Mouse (Mus musculus) adrenal gland, postnatal 4 days (tissue): ENCODE results near the gene Gapdhs. TPM values are rescaled to one million over a fixed set of nuclear protein-coding genes. Genes with fewer than 3 reads are reported as not detected.
"Not testable (repeated sequence)": the region's sequence is repeated elsewhere in the genome, so short reads cannot be mapped to it uniquely, and the experiment has no call there.

Experiments
- DNase-seq, 2 experiments: peaks; one replicate each; pipeline ENCODE4 v3.0.0; 2021 to 2022; ENCODE audit warnings: low spot score in 2 of 2, mixed read lengths in 2 of 2
- total RNA-seq, 2 experiments: library from RNA; stranded (reverse); gene quantifications; 2 replicates each; pipeline ENCODE4 v1.2.3; 2021

The Gapdhs gene
- total RNA-seq, 2 experiments from 2014 or later: not detected

GRCm38 (mm10) chr7:30747525-30748204 lies 4.2 kb upstream of the Gapdhs start:
- DNase-seq: no peak

GRCm38 (mm10) chr7:30744022-30744598 lies 629 bp upstream of the Gapdhs start:
- DNase-seq: no peak

DNA sequence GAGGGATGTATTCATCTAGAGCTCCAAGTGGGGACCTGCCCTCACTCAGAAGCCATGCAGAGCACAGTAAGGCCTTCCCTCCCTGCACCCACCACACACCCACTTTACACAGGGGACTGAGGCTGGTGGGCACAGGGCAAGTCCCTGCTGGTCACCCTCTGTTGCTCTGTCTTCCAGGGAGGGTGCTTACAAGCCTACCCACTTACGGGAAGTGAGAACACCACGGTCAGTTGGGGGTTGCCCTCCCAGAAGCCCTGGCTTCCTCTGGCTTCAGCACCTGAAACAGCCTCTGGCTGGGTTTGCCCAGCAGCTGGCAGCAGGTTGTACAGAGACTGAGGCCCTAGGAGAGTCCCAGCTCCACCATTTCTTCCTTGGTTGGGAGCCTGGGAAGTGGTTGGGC lies 911 bp downstream of the Gapdhs start:
- not testable (repeated sequence) for DNase-seq

GRCm38 (mm10) chr7:30736211-30736610 lies 7.3 kb downstream of the Gapdhs start:
- no peak for DNase-seq

DNA sequence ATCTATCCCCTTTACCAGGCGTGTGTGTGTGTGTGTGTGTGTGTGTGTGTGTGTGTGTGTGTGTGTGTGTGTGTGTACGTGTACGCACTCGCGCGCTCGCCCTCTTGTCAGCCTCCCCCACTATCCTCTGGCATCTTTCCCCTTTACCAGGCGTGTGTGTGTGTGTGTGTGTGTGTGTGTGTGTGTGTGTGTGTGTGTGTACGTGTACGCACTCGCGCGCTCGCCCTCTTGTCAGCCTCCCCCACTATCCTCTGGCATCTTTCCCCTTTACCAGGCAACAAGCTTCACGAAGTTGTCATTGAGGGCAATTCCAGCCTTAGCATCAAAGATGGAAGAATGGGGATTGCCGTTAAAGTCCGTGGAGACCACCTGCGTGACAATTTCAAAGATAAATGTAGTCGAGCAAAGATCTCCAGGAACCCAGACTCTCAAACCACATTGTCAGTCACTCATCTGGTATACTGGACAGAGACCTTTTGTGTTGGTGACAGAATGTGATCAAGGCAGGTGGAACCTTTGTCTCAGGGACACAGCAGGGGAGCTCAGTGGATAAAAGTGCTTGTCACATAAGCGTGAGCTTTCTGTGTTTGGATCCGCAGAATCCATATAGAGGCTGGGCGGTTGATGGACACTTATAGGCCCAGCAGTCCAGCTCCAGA lies 13.3 kb downstream of the Gapdhs start:
- not testable (repeated sequence) for DNase-seq

DNA sequence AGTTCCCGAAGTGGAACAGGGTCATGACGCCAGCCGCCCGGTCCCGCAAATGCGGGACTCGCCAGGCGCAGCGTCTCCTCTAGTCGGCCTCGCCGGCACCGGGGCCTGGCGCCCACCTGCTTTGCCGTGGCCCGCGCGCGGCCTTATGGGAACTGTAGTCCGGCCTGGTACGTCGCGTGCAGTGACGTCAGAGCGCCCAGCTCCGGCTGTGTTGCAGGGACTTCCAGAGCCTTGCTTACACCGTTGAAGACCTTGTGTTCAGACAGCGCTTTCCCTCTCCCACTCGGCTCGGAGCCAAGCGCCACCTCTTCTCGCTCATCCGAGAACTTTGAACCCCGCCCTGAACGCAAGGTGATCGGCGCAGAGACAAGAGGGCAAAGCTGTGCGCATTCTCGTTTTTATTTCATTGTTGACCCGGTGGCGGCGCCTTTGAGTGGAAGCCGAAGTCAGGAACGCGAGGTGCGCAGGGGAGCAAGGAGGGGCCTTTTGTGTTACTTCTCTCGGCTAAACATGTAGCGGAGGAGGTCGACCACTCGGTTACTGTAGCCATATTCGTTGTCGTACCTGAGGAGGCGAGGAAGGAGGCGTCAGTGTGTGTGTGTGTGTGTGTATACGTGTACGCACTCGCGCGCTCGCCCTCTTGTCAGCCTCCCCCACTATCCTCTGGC lies 14.0 kb downstream of the Gapdhs start, which contains the start of gene Tmem147:
Gene Tmem147, minus strand, starts transcription at position 145 of the 668 bp plus-strand sequence.
- peak; percentile 79 to 89 for DNase-seq

GRCm38 (mm10) chr7:30728739-30729395 lies 14.6 kb downstream of the Gapdhs start:
- DNase-seq: no peak

DNA sequence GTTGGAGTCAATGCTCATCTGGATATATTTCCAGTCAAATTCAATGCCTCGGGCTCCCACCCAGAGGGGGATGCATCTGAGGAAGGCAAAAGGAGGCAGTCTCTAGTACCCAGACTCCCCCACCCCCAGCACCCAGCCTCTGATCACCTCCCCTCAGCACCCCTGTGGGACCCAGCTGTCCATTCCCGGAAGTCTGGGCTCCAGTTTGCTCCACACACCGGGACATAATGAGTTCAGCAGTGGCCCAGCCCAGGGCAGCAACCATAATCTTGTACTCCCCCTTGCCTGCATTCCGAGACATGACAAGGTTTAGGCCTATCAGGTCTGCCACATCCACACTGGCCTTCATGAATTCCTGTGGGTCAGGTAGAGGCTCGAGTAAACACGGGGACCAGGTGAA lies 15.3 kb downstream of the Gapdhs start:
- no peak for DNase-seq

- DNase-seq: no peak
Observed at GRCm38 (mm10) chr7:30723274-30723953, 20.1 kb downstream of the Gapdhs start.

DNA sequence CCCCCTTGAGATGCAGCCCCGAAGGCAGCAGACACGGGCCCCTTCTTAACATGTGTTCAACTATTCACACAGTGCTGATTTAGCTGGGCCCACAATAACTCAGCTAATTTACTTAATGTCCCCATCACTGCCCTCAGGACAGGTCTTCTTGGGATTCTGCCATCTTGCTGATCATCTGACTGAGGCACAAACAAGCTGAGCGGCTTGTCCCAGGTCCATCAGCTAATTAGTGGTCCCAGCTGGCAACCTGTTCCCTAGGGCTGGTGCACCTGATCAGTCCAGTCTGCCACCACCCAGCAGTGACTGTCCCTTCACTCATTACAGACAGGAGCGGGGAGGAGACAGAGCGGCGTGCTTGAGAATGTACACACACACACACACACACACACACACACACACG lies 22.2 kb downstream of the Gapdhs start:
- DNase-seq: no peak

- no peak for DNase-seq
Observed at GRCm38 (mm10) chr7:30719669-30720068, 23.8 kb downstream of the Gapdhs start.

DNA sequence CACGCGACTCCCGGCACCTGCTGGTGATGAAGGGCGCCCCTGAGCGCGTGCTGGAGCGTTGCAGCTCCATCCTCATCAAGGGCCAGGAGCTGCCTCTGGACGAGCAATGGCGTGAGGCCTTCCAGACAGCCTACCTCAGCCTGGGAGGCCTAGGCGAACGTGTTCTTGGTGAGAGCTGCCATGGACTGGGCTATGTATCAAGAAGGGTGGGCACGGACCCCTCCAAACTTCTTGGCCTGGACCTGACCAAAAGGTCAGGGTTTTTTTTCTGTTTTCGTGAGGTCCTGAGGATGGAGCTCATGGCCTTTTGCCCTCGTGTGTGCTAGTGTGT lies 25.8 kb downstream of the Gapdhs start:
- DNase-seq: no peak

DNA sequence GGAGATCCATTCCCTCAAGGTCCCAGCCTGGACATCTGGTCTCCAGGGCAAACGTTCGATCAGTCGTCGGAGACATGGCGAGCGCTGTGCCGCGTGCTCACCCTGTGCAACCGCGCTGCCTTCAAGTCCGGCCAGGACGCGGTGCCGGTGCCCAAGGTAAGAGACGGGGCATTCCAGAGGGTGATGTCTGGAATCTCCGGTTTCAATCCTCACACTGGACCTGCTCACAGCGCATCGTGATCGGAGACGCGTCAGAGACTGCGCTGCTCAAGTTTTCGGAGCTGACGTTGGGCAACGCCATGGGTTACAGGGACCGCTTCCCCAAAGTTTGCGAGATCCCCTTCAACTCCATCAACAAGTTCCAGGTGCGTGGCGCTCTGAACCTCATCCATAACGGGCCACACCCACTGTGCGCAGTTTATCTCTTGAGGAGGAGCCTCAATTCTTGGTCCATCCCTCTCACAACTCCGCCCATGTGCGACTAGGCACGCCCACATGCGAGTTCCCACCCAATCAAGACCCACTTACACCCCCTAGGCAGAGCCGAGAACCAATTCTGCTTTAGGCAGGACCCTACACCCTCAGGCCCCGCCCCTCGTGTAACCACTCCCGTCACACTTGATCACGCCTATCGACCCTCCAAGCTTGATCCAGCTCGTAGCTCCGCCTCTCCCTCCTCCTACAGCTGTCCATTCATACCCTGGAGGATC lies 26.3 kb downstream of the Gapdhs start:
- peak; percentile 45 to 72 for DNase-seq

- DNase-seq: no peak
Observed at GRCm38 (mm10) chr7:30711942-30712341, 31.5 kb downstream of the Gapdhs start, which contains the start of gene Atp4a. Gene Atp4a (plus strand): TSS chr7:30712209.

GRCm38 (mm10) chr7:30707441-30707840 lies 36.0 kb downstream of the Gapdhs start:
- no peak for DNase-seq

GRCm38 (mm10) chr7:30706214-30706882 lies 37.1 kb downstream of the Gapdhs start:
- DNase-seq: no peak

- peak; percentile 40 to 62 for DNase-seq
Observed at GRCm38 (mm10) chr7:30698589-30698988, 44.9 kb downstream of the Gapdhs start, which contains the start of gene 2200002J24Rik. Gene 2200002J24Rik (plus strand): TSS chr7:30698926.

GRCm38 (mm10) chr7:30698101-30698500 lies 45.4 kb downstream of the Gapdhs start:
- DNase-seq: no peak

DNA sequence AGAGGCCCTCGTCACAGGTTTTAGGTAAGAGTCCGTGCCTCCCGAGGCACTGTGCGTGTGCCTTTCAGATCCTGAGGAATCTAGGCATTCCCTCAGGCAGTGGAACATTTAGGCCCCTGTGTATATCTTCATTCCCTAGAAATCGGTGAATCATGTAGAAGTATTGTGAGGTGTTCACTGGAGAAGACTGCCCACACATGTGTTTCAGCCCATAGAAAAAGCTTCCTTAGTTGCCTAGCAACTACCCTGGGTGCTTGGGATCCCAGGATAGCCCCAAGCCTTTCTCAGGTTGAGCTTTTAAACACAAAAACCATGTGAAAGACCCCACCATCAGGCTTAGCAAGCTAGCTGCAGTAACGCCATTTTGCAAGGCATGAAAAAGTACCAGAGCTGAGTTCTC lies 55.2 kb downstream of the Gapdhs start:
- no peak for DNase-seq
